Mouse (Mus musculus) spleen, postnatal 4 days (tissue): Measurements from ENCODE around the gene Sgms2.
A peak's percentile ranks its signal among the peaks of the same experiment; 100 is the strongest.

Source experiments
- DNase-seq, 2 experiments: peaks; one replicate each; pipeline ENCODE4 v3.0.0; 2022; ENCODE audit warnings: low spot score in 2 of 2

Sgms2 gene

GRCm38 (mm10) chr3:131491361-131491925 is at the start of gene Sgms2:
TSS of gene Sgms2 (minus strand) at chr3:131491411.
- no peak for DNase-seq

- no peak for DNase-seq
Observed at GRCm38 (mm10) chr3:131525229-131525628, 34.0 kb upstream of the Sgms2 start.

GRCm38 (mm10) chr3:131524779-131525178 is 33.6 kb upstream of the Sgms2 start:
- no peak for DNase-seq

GRCm38 (mm10) chr3:131524210-131524609 is 33.0 kb upstream of the Sgms2 start:
- no peak for DNase-seq

GRCm38 (mm10) chr3:131523749-131524148 is 32.5 kb upstream of the Sgms2 start:
- DNase-seq: no peak

- no peak for DNase-seq
Observed at GRCm38 (mm10) chr3:131522243-131522642, 31.0 kb upstream of the Sgms2 start.

GRCm38 (mm10) chr3:131521206-131521605 is 30.0 kb upstream of the Sgms2 start:
- no peak for DNase-seq

- DNase-seq: no peak
Observed at GRCm38 (mm10) chr3:131517756-131518155, 26.5 kb upstream of the Sgms2 start.

GRCm38 (mm10) chr3:131516332-131516999 is 25.3 kb upstream of the Sgms2 start:
- no peak for DNase-seq

- no peak for DNase-seq
Observed at GRCm38 (mm10) chr3:131511616-131512015, 20.4 kb upstream of the Sgms2 start.

GRCm38 (mm10) chr3:131508024-131508423 is 16.8 kb upstream of the Sgms2 start:
- no peak for DNase-seq

GRCm38 (mm10) chr3:131504595-131505223 is 13.5 kb upstream of the Sgms2 start:
- no peak for DNase-seq

GRCm38 (mm10) chr3:131501677-131502370 is 10.6 kb upstream of the Sgms2 start:
- no peak for DNase-seq

GRCm38 (mm10) chr3:131499651-131500050 is 8.4 kb upstream of the Sgms2 start:
- DNase-seq: no peak

GRCm38 (mm10) chr3:131496506-131497122 is 5.4 kb upstream of the Sgms2 start:
- DNase-seq: no peak

GRCm38 (mm10) chr3:131495076-131495475 is 3.9 kb upstream of the Sgms2 start:
- no peak for DNase-seq

- DNase-seq: no peak
Observed at GRCm38 (mm10) chr3:131493194-131493593, 2.0 kb upstream of the Sgms2 start.

GRCm38 (mm10) chr3:131491980-131492379 is 769 bp upstream of the Sgms2 start:
- DNase-seq: no peak

GRCm38 (mm10) chr3:131490143-131490908 is 885 bp downstream of the Sgms2 start:
- peak; percentile 22 to 67 for DNase-seq

GRCm38 (mm10) chr3:131489657-131490142 is 1.5 kb downstream of the Sgms2 start:
- DNase-seq: peak in 1 of 2 experiments; percentile 22

GRCm38 (mm10) chr3:131488969-131489368 is 2.2 kb downstream of the Sgms2 start:
- DNase-seq: no peak
